Mouse (Mus musculus) thymus, adult 2 months (tissue): ENCODE data around the gene Ddx39b.
A peak's percentile ranks its signal among the peaks of the same experiment; 100 is the strongest.

Experiments
- CTCF ChIP-seq: fragments of 200-500 bp; IDR thresholded peaks from 2 replicates; pipeline ENCODE4 v1.5.1; 2012; ENCODE audit warnings: mild to moderate bottlenecking, control low read depth, low read length, moderate library complexity, borderline replicate concordance; ENCODE audit not compliant: control insufficient read depth, poor library complexity, insufficient read depth; ENCODE audit errors: extremely low read depth
- POLR2A ChIP-seq: fragments of 200-500 bp; IDR thresholded peaks from 2 replicates; pipeline ENCODE4 v1.6.1; 2012; ENCODE audit warnings: mild to moderate bottlenecking, low read length, control low read depth, moderate library complexity; ENCODE audit not compliant: control insufficient read depth, poor library complexity, insufficient read depth; ENCODE audit errors: extremely low read depth

- TF ChIP-seq CTCF = peak; percentile 32; the same call in 1 of the 2 replicates
- no peak for TF ChIP-seq POLR2A
These were observed 4.4 kb downstream of the Ddx39b start for GRCm38 (mm10) chr17:35245731-35246623.
